Comparison of ENCODE assay signal across 17 mouse cellular contexts in the genomic region with DNA sequence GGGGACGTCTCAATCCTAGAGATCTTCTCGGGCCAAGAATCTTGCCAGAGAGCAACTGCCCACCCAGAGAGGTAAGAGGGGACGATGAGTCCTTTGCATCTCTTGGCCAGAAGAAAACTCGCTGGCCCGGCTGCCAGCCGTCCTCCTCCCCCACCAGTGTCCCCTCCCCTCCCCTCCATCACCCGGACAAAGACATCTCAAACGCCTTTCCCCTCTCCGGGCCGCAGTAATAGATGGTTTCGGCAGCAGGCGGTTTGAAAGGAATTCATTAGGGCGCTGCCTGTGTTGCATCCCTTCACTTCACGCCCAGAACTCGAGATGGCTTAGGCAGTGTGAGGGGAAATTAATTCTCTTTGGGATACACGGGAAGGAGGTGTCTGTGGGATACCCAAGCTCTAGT. TPM values are rescaled to one million over a fixed set of nuclear protein-coding genes. Genes with fewer than 3 reads are reported as not detected.
DNase-seq lines count a peak whose midpoint lies in the region; ATAC-seq and TF ChIP-seq lines count a peak whose summit lies in the region.
"Had no signal": no experiment of that assay in that cellular context is flagged by ENCODE, and none has a peak within 500 bp of the region (broad histone marks: within the 10 kb centered on the region; RNA-seq: fewer than 3 reads in every experiment).

No protein-coding gene starts in this region.

- WGBS in forebrain, embryonic 10.5 days: under 1% methylated on average over 16 of the region's 16 CpGs
- under 1% methylated on average over 16 of the region's 16 CpGs for WGBS in forebrain, embryonic 13.5 days
- 2% methylated on average over 16 of the region's 16 CpGs for WGBS in hindbrain, embryonic 15.5 days
- 1% methylated on average over 16 of the region's 16 CpGs for WGBS in neural tube, embryonic 11.5 days
- 45% methylated on average over 16 of the region's 16 CpGs for WGBS in liver, postnatal 0 days (ENCODE audit: insufficient replicate concordance)

- H3K36me3 ChIP-seq in forebrain, embryonic 10.5 days (replicated peaks): no peaks in the 10 kb centered on the region
- H3K36me3 ChIP-seq in forebrain, embryonic 13.5 days (ENCODE audit: poor library complexity, severe bottlenecking): no peaks in the 10 kb centered on the region
- no peaks in the 10 kb centered on the region for H3K36me3 ChIP-seq in hindbrain, embryonic 15.5 days
- H3K36me3 ChIP-seq in neural tube, embryonic 11.5 days (ENCODE audit: control insufficient read depth, insufficient read depth, low read length): peaks cover 2% of the 10 kb centered on the region; the same call in 1 of the 2 replicates
- H3K36me3 ChIP-seq in liver, postnatal 0 days (replicated peaks; ENCODE audit: insufficient read depth, low read length): no peaks in the 10 kb centered on the region
- H3K36me3 ChIP-seq: heart, embryonic 13.5 days had no signal

- peak; percentile 55 for DNase-seq in forebrain, embryonic 10.5 days (ENCODE audit: extremely low spot score, low spot score)
- peak; percentile 71 for DNase-seq in embryo, embryonic 11 days
- peak; percentile 80 for DNase-seq in neural tube, embryonic 11.5 days (ENCODE audit: low spot score)
- no peak for DNase-seq in heart, postnatal 36 days
- DNase-seq in liver, postnatal 0 days: no peak
- DNase-seq: cerebellum, postnatal 10 days; lung, postnatal 10 days; right cerebral cortex, postnatal 25 days; thymus, postnatal 14 days had no signal

- no peak for TF ChIP-seq EP300 in liver, postnatal 0 days (IDR thresholded peaks at IDR 0.05; ENCODE audit: low read depth)

- intact Hi-C loops in heart, postnatal 36 days (cut with DNase I): no loop called here

- TF ChIP-seq CTCF in liver, postnatal 0 days (IDR thresholded peaks at IDR 0.05; ENCODE audit: low read depth): no peak

- H3K4me1 ChIP-seq in forebrain, embryonic 10.5 days: peaks cover 83% of the 10 kb centered on the region
- H3K4me1 ChIP-seq in forebrain, embryonic 13.5 days: peaks cover 68% of the 10 kb centered on the region
- peaks cover 41% of the 10 kb centered on the region for H3K4me1 ChIP-seq in hindbrain, embryonic 15.5 days (replicated peaks)
- peaks cover 35% of the 10 kb centered on the region for H3K4me1 ChIP-seq in neural tube, embryonic 11.5 days (ENCODE audit: control insufficient read depth, insufficient read depth, low read length)
- peaks cover 11% of the 10 kb centered on the region for H3K4me1 ChIP-seq in liver, postnatal 0 days (ENCODE audit: insufficient read depth)

- H3K4me2 ChIP-seq in forebrain, embryonic 13.5 days: no peak overlapping the region
- peak overlapping the region; percentile 67 for H3K4me2 ChIP-seq in hindbrain, embryonic 15.5 days
- peak overlapping the region; percentile 83 for H3K4me2 ChIP-seq in neural tube, embryonic 11.5 days (ENCODE audit: low read depth)
- no peak overlapping the region for H3K4me2 ChIP-seq in liver, postnatal 0 days (ENCODE audit: low read depth, low read length)
- H3K4me2 ChIP-seq: heart, embryonic 13.5 days had no signal

- no peak overlapping the region for H3K9ac ChIP-seq in forebrain, embryonic 13.5 days
- no peak overlapping the region for H3K9ac ChIP-seq in hindbrain, embryonic 15.5 days
- peak overlapping the region; percentile 31; the same call in 1 of the 2 replicates for H3K9ac ChIP-seq in neural tube, embryonic 11.5 days (ENCODE audit: low read length)
- no peak overlapping the region for H3K9ac ChIP-seq in liver, postnatal 0 days (replicated peaks)
- H3K9ac ChIP-seq: heart, embryonic 13.5 days had no signal

- H3K27ac ChIP-seq in forebrain, embryonic 10.5 days: no peak overlapping the region
- no peak overlapping the region for H3K27ac ChIP-seq in forebrain, embryonic 13.5 days
- peak overlapping the region; percentile 40; the same call in 1 of the 2 replicates for H3K27ac ChIP-seq in hindbrain, embryonic 15.5 days (replicated peaks)
- peak overlapping the region; percentile 21; the same call in 1 of the 2 replicates for H3K27ac ChIP-seq in neural tube, embryonic 11.5 days (ENCODE audit: low read depth, low read length)
- no peak overlapping the region for H3K27ac ChIP-seq in liver, postnatal 0 days (ENCODE audit: low read depth)
- H3K27ac ChIP-seq: heart, embryonic 13.5 days; layer of hippocampus, adult 2 months had no signal

- ATAC-seq in forebrain, embryonic 13.5 days: no peak
- no peak for ATAC-seq in hindbrain, embryonic 15.5 days (ENCODE audit: low FRiP score, low read depth)
- peak; percentile 18; the same call in 1 of the 2 replicates for ATAC-seq in neural tube, embryonic 11.5 days (ENCODE audit: insufficient read depth, low FRiP score, low TSS enrichment)
- ATAC-seq in CD4-positive, CD25-positive, alpha-beta regulatory T cell, adult 4 months: no peak
- no peak for ATAC-seq in liver, postnatal 0 days

- H3K4me3 ChIP-seq in forebrain, embryonic 10.5 days: peak overlapping the region; percentile 5; the same call in 1 of the 2 replicates
- no peak overlapping the region for H3K4me3 ChIP-seq in forebrain, embryonic 13.5 days
- H3K4me3 ChIP-seq in hindbrain, embryonic 15.5 days: peak overlapping the region; percentile 50; the same call in 1 of the 2 replicates
- H3K4me3 ChIP-seq in neural tube, embryonic 11.5 days (ENCODE audit: low read depth, low read length): peak overlapping the region; percentile 69; the same call in 1 of the 2 replicates
- no peak overlapping the region for H3K4me3 ChIP-seq in liver, postnatal 0 days (ENCODE audit: low read depth, low read length)
- H3K4me3 ChIP-seq: heart, embryonic 13.5 days; layer of hippocampus, adult 2 months had no signal

- H3K27me3 ChIP-seq in forebrain, embryonic 10.5 days (ENCODE audit: poor library complexity, severe bottlenecking): peaks cover 100% of the 10 kb centered on the region
- peaks cover 100% of the 10 kb centered on the region for H3K27me3 ChIP-seq in forebrain, embryonic 13.5 days
- H3K27me3 ChIP-seq in hindbrain, embryonic 15.5 days: peaks cover 77% of the 10 kb centered on the region
- H3K27me3 ChIP-seq in neural tube, embryonic 11.5 days (ENCODE audit: control insufficient read depth, insufficient read depth, low read length): peaks cover 63% of the 10 kb centered on the region
- peaks cover 97% of the 10 kb centered on the region for H3K27me3 ChIP-seq in liver, postnatal 0 days (ENCODE audit: insufficient read depth, low read length)

- no peaks in the 10 kb centered on the region for H3K9me3 ChIP-seq in forebrain, embryonic 10.5 days
- no peaks in the 10 kb centered on the region for H3K9me3 ChIP-seq in forebrain, embryonic 13.5 days (replicated peaks)
- H3K9me3 ChIP-seq in hindbrain, embryonic 15.5 days: no peaks in the 10 kb centered on the region
- no peaks in the 10 kb centered on the region for H3K9me3 ChIP-seq in neural tube, embryonic 11.5 days (ENCODE audit: control insufficient read depth, low read length)
- no peaks in the 10 kb centered on the region for H3K9me3 ChIP-seq in liver, postnatal 0 days (ENCODE audit: low read length)
- H3K9me3 ChIP-seq: heart, embryonic 13.5 days had no signal

RNA-seq across cellular contexts. Expression of a gene that starts 1.6 kb away (rescaled TPM):
- polyA plus RNA-seq in forebrain, embryonic 10.5 days (2016; fragmentation: Nextera tagmentation; extraction: Ambion mirVana): 1.2 and 1.5 TPM in 2 replicates
- 18.7 and 29.4 TPM in 2 replicates for polyA plus RNA-seq in forebrain, embryonic 13.5 days (2015; fragmentation: Nextera tagmentation; extraction: Ambion mirVana)
- 38.3 and 42.6 TPM in 2 replicates for polyA plus RNA-seq in hindbrain, embryonic 15.5 days (2015; fragmentation: Nextera tagmentation; extraction: Ambion mirVana)
- polyA plus RNA-seq in neural tube, embryonic 11.5 days (2014; fragmentation: Nextera tagmentation; extraction: Ambion mirVana): 44.0 and 45.8 TPM in 2 replicates
- polyA plus RNA-seq in CD4-positive, CD25-positive, alpha-beta regulatory T cell, adult 4 months (2017; shearing (Covaris generic)): not detected
- total RNA-seq in heart, postnatal 36 days (2021): not detected
- 0.52 and 0.57 TPM in 2 replicates for polyA plus RNA-seq in liver, postnatal 0 days (2015; fragmentation: Nextera tagmentation; extraction: Ambion mirVana)
- total RNA-seq: adrenal gland, adult 18-20 months; gastrocnemius, postnatal 4 days; liver, adult 2 months had no signal
- polyA plus RNA-seq: liver, adult 2 months had no signal

Comparison
In these comparisons a context has a peak if more than half of its experiments do, and no peak if none do; other contexts are left out.
1. H3K4me3 ChIP-seq: peak in forebrain, embryonic 10.5 days (single experiment), hindbrain, embryonic 15.5 days (single experiment) and neural tube, embryonic 11.5 days (single experiment); none in forebrain, embryonic 13.5 days (single experiment) and liver, postnatal 0 days (single experiment).
2. DNase-seq: peak in forebrain, embryonic 10.5 days (single experiment), embryo, embryonic 11 days (single experiment) and neural tube, embryonic 11.5 days (single experiment); none in heart, postnatal 36 days (0 of 2) and liver, postnatal 0 days (single experiment).
3. H3K27ac ChIP-seq: peak in hindbrain, embryonic 15.5 days (single experiment) and neural tube, embryonic 11.5 days (single experiment); none in forebrain, embryonic 10.5 days (single experiment), forebrain, embryonic 13.5 days (single experiment) and liver, postnatal 0 days (single experiment).
4. H3K4me2 ChIP-seq: peak in hindbrain, embryonic 15.5 days (single experiment) and neural tube, embryonic 11.5 days (single experiment); none in forebrain, embryonic 13.5 days (single experiment) and liver, postnatal 0 days (single experiment).